Mouse (Mus musculus) CH12.LX (cell line): ENCODE data around the gene Mocs3. TPM values are rescaled to one million over a fixed set of nuclear protein-coding genes. Genes with fewer than 3 reads are reported as not detected.
A peak's percentile ranks its signal among the peaks of the same experiment; 100 is the strongest.

ENCODE experiments used
- DNase-seq: peaks from one replicate; pipeline ENCODE4 v3.0.0-alpha.2; 2013; ENCODE audit errors: extremely low read depth
- H3K27ac ChIP-seq: 2 replicates; pipeline ENCODE4 v1.5.1; 2012; ENCODE audit warnings: low read depth, mild to moderate bottlenecking, control low read depth, moderate library complexity; ENCODE audit not compliant: insufficient read depth
- H3K27me3 ChIP-seq: replicated peaks from 2 replicates; pipeline ENCODE3; 2012; ENCODE audit warnings: inconsistent platforms
- H3K36me3 ChIP-seq, 2 experiments: replicated peaks in 1 of 2; 2 replicates each; pipeline versions ENCODE3 to v1.6.1; 2012; ENCODE audit warnings: inconsistent platforms in 1 of 2, low read length in 1 of 2, mild to moderate bottlenecking in 1 of 2, mixed read lengths in 1 of 2, moderate library complexity in 1 of 2; ENCODE audit not compliant: control insufficient read depth in 1 of 2, insufficient read depth in 1 of 2
- H3K4me1 ChIP-seq, 2 experiments: 2 replicates each; pipeline ENCODE4 v1.6.1; 2012; ENCODE audit warnings: inconsistent platforms in 1 of 2, moderate library complexity in 1 of 2; ENCODE audit not compliant: insufficient read depth in 2 of 2, control insufficient read depth in 1 of 2
- H3K4me2 ChIP-seq: 2 replicates; pipeline ENCODE4 v1.6.1; 2012; ENCODE audit warnings: low read depth, mild to moderate bottlenecking, control low read depth; ENCODE audit not compliant: poor library complexity, insufficient read depth, severe bottlenecking
- H3K4me3 ChIP-seq, 3 experiments: fragments of 150-350 bp in 1 of 3; sonication (generic) in 1 of 3; replicated peaks in 1 of 3; 2 replicates each; pipeline versions ENCODE3 to v1.5.1; 2011 to 2012; ENCODE audit warnings: low read depth in 2 of 3, low read length in 2 of 3, mild to moderate bottlenecking in 2 of 3, moderate library complexity in 2 of 3, control low read depth in 1 of 3, improper control_type of control experiment in 1 of 3, inconsistent platforms in 1 of 3, mixed read lengths in 1 of 3; ENCODE audit not compliant: poor library complexity in 1 of 3
- H3K79me2 ChIP-seq: replicated peaks from 2 replicates; pipeline ENCODE4 v1.6.1; 2012; ENCODE audit warnings: mild to moderate bottlenecking, moderate library complexity; ENCODE audit not compliant: control insufficient read depth, poor library complexity, insufficient read depth, severe bottlenecking; ENCODE audit errors: extremely low read depth
- H3K9ac ChIP-seq: 2 replicates; pipeline ENCODE4 v1.6.1; 2012; ENCODE audit warnings: low read depth, mild to moderate bottlenecking, control low read depth, moderate library complexity; ENCODE audit not compliant: insufficient read depth
- H3K9me3 ChIP-seq: replicated peaks from 2 replicates; pipeline ENCODE3; 2012; ENCODE audit warnings: low read length, inconsistent platforms, mixed read lengths
- BHLHE40 ChIP-seq: IDR thresholded peaks from 2 replicates; pipeline ENCODE4 v1.6.1; 2011; ENCODE audit warnings: mild to moderate bottlenecking, low read depth, low read length, improper control_type of control experiment
- CHD1 ChIP-seq: IDR thresholded peaks from 2 replicates; pipeline ENCODE4 v1.6.1; 2012; ENCODE audit warnings: low read depth, low read length, improper control_type of control experiment, inconsistent platforms
- ELF1 ChIP-seq: IDR thresholded peaks from 2 replicates; pipeline ENCODE4 v1.6.1; 2014; ENCODE audit warnings: low read depth, mild to moderate bottlenecking, inconsistent platforms, low read length, improper control_type of control experiment
- ETS1 ChIP-seq: conservative IDR thresholded peaks from 2 replicates; pipeline ENCODE4 v1.6.1; 2012; ENCODE audit warnings: low read depth, mild to moderate bottlenecking, inconsistent platforms, low read length, improper control_type of control experiment, moderate library complexity
- KAT2A ChIP-seq: IDR thresholded peaks from 2 replicates; pipeline ENCODE4 v1.6.1; 2012; ENCODE audit warnings: low read length, improper control_type of control experiment, inconsistent platforms; ENCODE audit not compliant: insufficient replicate concordance
- MAX ChIP-seq: IDR thresholded peaks from 2 replicates; pipeline ENCODE4 v1.6.1; 2011; ENCODE audit warnings: low read length, improper control_type of control experiment
- MXI1 ChIP-seq: IDR thresholded peaks from 2 replicates; pipeline ENCODE4 v1.6.1; 2011; ENCODE audit warnings: mild to moderate bottlenecking, low read depth, low read length, improper control_type of control experiment
- NRF1 ChIP-seq: IDR thresholded peaks from 2 replicates; pipeline ENCODE4 v1.6.1; 2014; ENCODE audit warnings: low read depth, mild to moderate bottlenecking, inconsistent platforms, low read length, improper control_type of control experiment, moderate library complexity
- RCOR1 ChIP-seq: conservative IDR thresholded peaks from 2 replicates; pipeline ENCODE4 v1.6.1; 2012; ENCODE audit warnings: low read depth, mild to moderate bottlenecking, inconsistent platforms, low read length, improper control_type of control experiment
- SMC3 ChIP-seq: IDR thresholded peaks from 2 replicates; pipeline ENCODE4 v1.6.1; 2011; ENCODE audit warnings: low read depth, low read length, improper control_type of control experiment
- TCF12 ChIP-seq: IDR thresholded peaks from 2 replicates; pipeline ENCODE4 v1.6.1; 2014; ENCODE audit warnings: low read depth, mild to moderate bottlenecking, inconsistent platforms, low read length, improper control_type of control experiment
- UBTF ChIP-seq: IDR thresholded peaks from 2 replicates; pipeline ENCODE4 v1.6.1; 2012; ENCODE audit warnings: low read depth, mild to moderate bottlenecking, inconsistent platforms, low read length, improper control_type of control experiment, moderate library complexity
- ZC3H11A ChIP-seq: IDR thresholded peaks from 2 replicates; pipeline ENCODE4 v1.6.1; 2012; ENCODE audit warnings: low read depth, mild to moderate bottlenecking, inconsistent platforms, low read length, improper control_type of control experiment
- ZKSCAN1 ChIP-seq: IDR thresholded peaks from 2 replicates; pipeline ENCODE4 v1.6.1; 2012; ENCODE audit warnings: low read depth, inconsistent platforms, low read length, improper control_type of control experiment, borderline replicate concordance
- ZMIZ1 ChIP-seq: IDR thresholded peaks from 2 replicates; pipeline ENCODE4 v1.6.1; 2012; ENCODE audit warnings: low read depth, mild to moderate bottlenecking, inconsistent platforms, low read length, improper control_type of control experiment
- dilution Hi-C: fragments of 300-500 bp; cut with MboI; formaldehyde crosslinking; loops from 2 replicates; pipeline ENCODE4 v1.14.3; 2020; ENCODE audit warnings: low sequenced_read_pairs; ENCODE audit not compliant: extremely low pct_unique_long_range_greater_than_20kb, extremely low pct_ligation_motif_present
- in situ Hi-C: fragments of 300-500 bp; cut with MboI; formaldehyde crosslinking; loops from 3 replicates; pipeline ENCODE4 v1.14.3; 2019; ENCODE audit warnings: low sequenced_read_pairs, low pct_ligation_motif_present, low pct_unique_long_range_greater_than_20kb, mixed read lengths
- polyA plus RNA-seq: library from polyadenylated mRNA; unstranded; fragments of >175 nt; gene quantifications from 2 replicates; pipeline ENCODE4 v1.2.1, GENCODE M21; 2012; ENCODE audit warnings: low read depth; ENCODE audit not compliant: insufficient read length
- total RNA-seq, 2 experiments: library from RNA; depleted of rRNA; stranded (reverse); fragments of 300-350 nt in 1 of 2; fragments of >200 nt in 1 of 2; gene quantifications; 2 replicates each; pipeline ENCODE4 v1.2.3; 2012 to 2014

The Mocs3 gene
- total and polyA plus RNA-seq, 3 experiments: 7.6 to 10.6 (median 9.5) TPM

DNA sequence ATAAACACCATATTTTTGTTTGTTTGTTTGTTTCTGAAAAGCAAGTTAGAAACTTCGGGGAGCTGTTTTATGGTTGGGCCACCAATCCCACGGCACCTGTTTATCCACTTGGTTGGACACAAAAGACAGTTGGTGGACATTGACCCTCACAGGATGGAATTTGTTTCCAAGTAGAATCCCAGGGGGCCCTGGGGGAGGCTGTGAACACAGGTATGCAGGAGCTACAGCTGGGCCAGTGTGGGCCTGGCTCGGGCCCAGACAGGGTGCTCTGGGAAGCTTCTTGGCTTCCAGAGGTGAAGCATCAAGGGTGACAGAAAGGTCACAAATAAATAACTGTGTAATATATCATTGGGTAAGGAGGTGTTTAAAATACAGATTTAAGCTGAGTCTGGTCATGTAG lies 26.1 kb downstream of the Mocs3 start:
- in situ Hi-C loops: loop anchor here (10.0 kb wide), 1 partner anchor 378 kb away; no protein-coding TSS in a partner anchor
- peaks cover 8% of the 10 kb centered on the region for H3K27me3 ChIP-seq

DNA sequence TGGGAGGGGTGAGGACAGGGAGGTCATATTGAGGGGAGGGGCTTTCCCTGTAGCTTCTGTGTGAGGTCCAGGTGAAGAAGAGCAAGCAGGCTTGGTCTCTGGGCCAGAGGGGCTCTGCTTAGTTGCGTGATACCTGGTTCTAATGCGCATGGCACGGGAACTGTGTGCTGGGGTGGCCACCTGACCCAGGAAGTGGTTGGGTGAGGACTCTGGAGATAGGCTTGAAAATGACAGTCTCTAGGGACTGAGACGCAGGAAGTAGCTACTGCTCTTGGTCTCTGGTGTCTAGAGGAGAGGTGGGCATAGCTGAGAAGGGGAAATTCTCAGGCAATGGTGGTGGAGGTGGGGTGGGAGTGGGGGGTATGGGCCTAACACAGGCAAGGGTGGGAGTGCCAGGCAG lies 26.8 kb downstream of the Mocs3 start:
- Histone ChIP-seq H3K4me3 (peak overlapping the region in 1 of 3 experiments; percentile 33), H3K9ac (no peak overlapping the region), H3K4me2 (no peak overlapping the region), H3K4me1 (peaks cover 10 to 27% of the 10 kb centered on the region in 2 experiments), H3K79me2 (no peaks in the 10 kb centered on the region), H3K27me3 (peaks cover 6% of the 10 kb centered on the region), H3K27ac (no peak overlapping the region), H3K9me3 (no peaks in the 10 kb centered on the region), H3K36me3 (no peaks in the 10 kb centered on the region)
- in situ Hi-C loops (loop anchor here (10.0 kb wide), 1 partner anchor 378 kb away; no protein-coding TSS in a partner anchor), dilution Hi-C loops (no loop called here)
- peak; percentile 57 for DNase-seq
- 0 out of 2 replicates have a peak, but pooled peaks have one; percentile 22 for TF ChIP-seq TCF12
- no peak for TF ChIP-seq ZC3H11A
- peak; percentile 60 for TF ChIP-seq NRF1
- 0 out of 2 replicates have a peak, but pooled peaks have one; percentile 35 for TF ChIP-seq BHLHE40
- TF ChIP-seq KAT2A: 0 out of 2 replicates have a peak, but pooled peaks have one; percentile 34
- TF ChIP-seq ELF1: peak; percentile 61; the same call in 1 of the 2 replicates
- TF ChIP-seq ZMIZ1: no peak

More for the DNA sequence above, 26.1 kb downstream of the Mocs3 start:
- H3K9ac ChIP-seq: no peak overlapping the region
- TF ChIP-seq MXI1: no peak
- no peak for TF ChIP-seq UBTF
- no peak for TF ChIP-seq CHD1
- TF ChIP-seq KAT2A: no peak
- TF ChIP-seq NRF1: no peak
- TF ChIP-seq ZMIZ1: no peak
- TF ChIP-seq SMC3: no peak
- TF ChIP-seq RCOR1: no peak
- TF ChIP-seq ELF1: no peak
- no peak for TF ChIP-seq ZKSCAN1
- no peak for TF ChIP-seq BHLHE40
- TF ChIP-seq ETS1: no peak
- TF ChIP-seq MAX: no peak
- H3K79me2 ChIP-seq: no peaks in the 10 kb centered on the region
- H3K4me1 ChIP-seq: peaks cover 10 to 27% of the 10 kb centered on the region in 2 experiments
- no peak overlapping the region for H3K4me2 ChIP-seq
- H3K36me3 ChIP-seq: no peaks in the 10 kb centered on the region
- no peaks in the 10 kb centered on the region for H3K9me3 ChIP-seq
- dilution Hi-C loops: no loop called here
- no peak for DNase-seq
- no peak overlapping the region for H3K4me3 ChIP-seq
- no peak overlapping the region for H3K27ac ChIP-seq
